Mouse (Mus musculus) right cerebral cortex, postnatal 14 days (tissue): ENCODE measurements around the gene Cald1.

ENCODE experiments used
- DNase-seq: peaks from one replicate; pipeline ENCODE4 v3.0.0; 2022

The Cald1 gene

DNA sequence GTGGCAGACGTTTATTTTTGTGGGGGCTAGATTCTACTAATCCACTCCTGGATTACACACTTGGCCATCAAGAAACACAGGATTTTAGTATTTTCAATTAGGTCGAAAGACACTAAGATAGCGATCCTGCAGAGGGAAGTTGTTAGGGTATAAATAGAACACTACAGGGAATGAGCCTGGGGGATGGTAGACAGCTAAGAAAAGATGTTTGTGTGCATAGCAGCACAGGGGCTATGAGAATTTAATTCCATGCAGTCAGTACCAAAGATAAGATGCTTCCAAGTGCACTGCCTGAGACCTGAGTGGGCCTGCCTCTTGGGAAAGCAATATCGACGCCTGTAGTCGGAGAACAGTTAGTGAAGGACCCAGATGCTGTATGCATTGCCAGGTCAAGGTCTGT is 172.2 kb downstream of the Cald1 start:
- no peak for DNase-seq

GRCm38 (mm10) chr6:34776396-34776795 is 178.1 kb downstream of the Cald1 start:
- DNase-seq: no peak

DNA sequence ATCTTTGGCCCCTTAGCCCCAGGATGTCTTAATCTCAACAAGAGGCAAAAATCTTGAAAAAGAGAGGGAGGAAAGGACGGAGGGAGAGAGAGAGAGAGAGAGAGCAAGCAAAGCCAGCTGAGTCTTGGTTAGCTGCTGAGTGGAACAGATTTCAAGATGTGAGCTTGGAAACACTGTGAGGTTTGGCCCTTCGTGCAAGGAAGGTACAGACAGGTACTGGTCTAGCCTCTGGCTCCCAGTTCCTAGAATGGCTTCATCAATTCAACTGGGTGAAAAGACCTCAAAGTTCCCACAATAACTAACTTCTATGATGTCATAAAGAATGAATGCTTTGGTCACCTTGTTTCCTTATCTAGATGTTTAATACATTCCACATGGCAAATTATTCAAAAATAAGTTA is 178.8 kb downstream of the Cald1 start:
- no peak for DNase-seq

DNA sequence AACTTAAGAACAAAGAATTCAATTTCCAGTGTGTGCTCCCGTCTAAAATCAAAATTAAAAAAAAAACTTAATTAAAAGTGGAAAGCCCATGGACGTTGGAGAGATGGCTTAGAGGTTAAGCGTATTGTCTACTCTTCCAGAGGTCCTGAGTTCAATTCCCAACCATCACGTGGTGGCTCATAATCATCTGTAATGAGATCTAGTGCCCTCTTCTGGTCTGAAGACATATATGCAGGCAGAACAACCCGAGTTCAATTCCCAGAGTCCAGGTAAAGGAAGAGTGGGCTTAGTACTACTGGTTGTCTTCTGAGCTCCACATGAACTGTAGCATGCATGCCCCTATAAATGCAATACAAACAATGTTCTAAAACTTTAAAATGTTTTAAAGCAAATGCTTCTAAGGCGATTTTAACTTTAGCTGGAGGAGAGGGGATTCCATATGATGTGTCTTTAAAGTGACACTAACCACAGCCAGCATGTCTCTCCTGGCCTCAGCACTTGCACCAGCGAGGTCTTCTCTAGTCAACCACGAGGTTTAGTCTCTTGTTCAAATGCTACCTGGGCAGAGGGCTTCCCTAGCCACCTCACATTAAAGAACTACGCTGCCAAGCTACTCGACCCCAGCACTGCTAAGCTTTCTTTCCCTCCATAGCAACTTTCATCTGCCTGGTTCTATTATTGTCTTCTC is 179.8 kb downstream of the Cald1 start:
- no peak for DNase-seq

DNA sequence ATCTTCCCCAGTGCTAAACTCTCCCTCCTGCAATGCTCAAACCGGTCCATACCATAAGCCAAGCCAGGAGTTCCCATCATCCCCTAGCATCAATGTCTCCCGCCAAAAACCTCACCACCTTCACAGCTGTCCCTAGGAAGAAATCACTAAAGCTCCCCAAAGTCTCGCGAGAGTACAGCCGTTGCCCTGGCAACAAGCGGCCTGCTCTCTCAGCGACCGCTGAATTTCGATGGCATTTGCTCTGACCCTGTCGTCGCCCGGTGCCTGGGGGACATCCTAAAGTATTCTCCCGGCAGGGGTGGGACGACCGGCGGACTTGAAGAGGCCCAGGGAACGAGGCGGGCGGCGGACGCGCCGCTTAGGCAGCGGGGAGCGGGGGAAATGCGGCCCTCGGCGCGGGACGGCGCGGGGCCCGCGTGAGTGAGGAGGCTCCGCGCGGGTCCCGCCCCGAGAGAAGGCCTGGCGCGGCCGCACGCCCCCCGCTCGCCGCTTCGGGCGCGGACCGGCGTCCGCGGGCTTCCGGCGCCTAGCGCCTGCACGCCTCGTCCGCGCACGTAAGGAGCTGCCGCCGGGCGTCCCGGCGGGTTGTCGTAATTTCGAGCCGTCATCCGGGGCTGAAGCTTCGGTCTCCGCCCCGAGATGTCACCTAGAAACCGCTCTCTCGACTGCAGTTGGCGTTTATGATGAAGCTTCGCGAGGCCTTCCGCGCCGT is 182.1 kb downstream of the Cald1 start, which contains the start of gene Agbl3:
Gene Agbl3, plus strand, starts transcription at position 202 of the 712 bp plus-strand sequence.
- DNase-seq: peak; percentile 94

- no peak for DNase-seq
Observed at GRCm38 (mm10) chr6:34780943-34781289, 182.6 kb downstream of the Cald1 start.

- no peak for DNase-seq
Observed at GRCm38 (mm10) chr6:34782493-34782892, 184.2 kb downstream of the Cald1 start.

DNA sequence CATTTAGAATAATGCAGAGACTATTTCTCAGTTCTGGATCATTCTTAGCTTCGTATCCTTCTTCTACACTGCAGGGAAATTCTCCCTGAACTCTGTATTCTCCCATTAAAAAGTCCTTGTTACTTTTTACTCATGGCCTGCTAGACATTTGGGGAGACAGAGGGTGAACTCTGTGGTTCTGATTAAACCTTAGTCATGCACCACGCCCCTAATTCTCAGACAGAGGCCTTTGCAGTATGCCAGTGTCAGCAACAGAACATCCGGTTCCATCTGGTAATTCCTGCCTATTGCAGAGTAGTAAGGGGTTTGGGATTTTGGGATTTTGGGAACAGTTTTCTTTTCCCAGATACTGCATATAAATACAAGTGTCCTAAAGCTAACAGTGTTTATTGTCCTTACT is 198.6 kb downstream of the Cald1 start:
- DNase-seq: no peak

DNA sequence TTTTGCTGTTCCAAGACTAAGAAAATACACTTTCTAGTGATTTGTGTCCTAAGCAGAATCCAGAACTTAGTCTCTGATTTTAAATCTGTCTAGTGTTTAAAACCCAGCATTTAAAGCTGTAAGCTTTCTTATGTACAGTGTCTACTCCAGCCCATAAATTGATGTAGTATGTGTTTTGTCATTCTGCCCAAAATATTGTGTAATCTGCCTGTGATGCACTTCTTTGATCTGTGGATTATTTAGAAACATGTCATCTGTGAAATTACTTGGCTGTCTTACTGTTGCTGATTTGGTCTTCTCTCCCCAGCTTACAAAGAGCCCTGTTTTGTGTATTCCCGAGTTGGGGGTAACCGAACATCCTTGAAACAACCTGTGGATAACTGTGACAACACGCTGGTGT is 199.6 kb downstream of the Cald1 start:
- DNase-seq: no peak

- DNase-seq: no peak
Observed at GRCm38 (mm10) chr6:34805582-34805981, 207.3 kb downstream of the Cald1 start.

DNA sequence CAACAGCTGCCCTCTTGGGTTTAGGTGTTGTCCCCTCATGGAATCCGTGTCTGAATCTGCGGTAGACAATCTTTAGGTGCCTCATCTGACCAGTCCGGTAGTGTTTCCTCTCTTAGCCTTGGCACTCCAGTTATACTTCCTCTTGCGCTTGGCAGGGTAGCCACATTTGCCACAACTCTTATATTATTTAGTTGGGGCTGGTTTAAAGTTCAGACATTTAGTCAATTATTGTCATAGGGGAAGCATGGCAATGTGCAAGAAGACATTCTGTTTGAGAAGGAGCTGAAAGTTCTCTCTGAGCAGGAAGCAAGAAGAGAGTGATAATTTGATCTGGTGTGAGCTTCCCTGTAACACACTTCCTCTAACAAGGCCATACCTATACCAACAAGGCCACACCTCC is 212.4 kb downstream of the Cald1 start:
- no peak for DNase-seq

DNA sequence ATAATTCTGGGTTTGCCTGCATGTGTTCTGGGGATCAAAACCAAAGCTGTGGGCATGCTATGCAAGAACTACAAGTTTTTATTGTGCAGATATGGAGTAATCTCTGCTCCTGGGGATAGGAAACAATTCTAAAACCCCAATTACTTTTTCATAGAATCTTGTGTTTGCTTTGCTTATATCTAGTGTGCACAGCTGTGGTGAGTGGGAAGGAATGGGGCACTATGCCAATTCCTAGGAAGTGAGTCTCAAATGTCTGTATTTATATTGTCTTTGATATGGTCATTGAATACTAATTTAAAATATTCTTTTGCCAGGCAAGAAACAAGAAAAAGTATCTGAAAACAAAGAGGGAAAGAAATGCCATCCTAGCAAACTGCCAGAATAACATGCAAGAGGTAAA is 226.1 kb downstream of the Cald1 start:
- no peak for DNase-seq
